Mouse (Mus musculus) neural tube, embryonic 11.5 days (tissue): ENCODE results near the gene Clec18a. TPM values are rescaled to one million over a fixed set of nuclear protein-coding genes. Genes with fewer than 3 reads are reported as not detected.
"Not testable (repeated sequence)": the region's sequence is repeated elsewhere in the genome, so short reads cannot be mapped to it uniquely, and the experiment has no call there.

ENCODE experiments used
- ATAC-seq: fragments of 200-750 bp; cut with Nextera tagmentation; 2 replicates; pipeline ENCODE4 v1.8.0; 2017; ENCODE audit warnings: moderate number of reproducible peaks, mild to moderate bottlenecking, moderate TSS enrichment, moderate library complexity; ENCODE audit not compliant: insufficient read depth, low FRiP score, low TSS enrichment
- DNase-seq: peaks from one replicate; pipeline ENCODE4 v3.0.0-alpha.2; 2015; ENCODE audit warnings: low spot score
- H3K27ac ChIP-seq: fragments of 300-500 bp; sonication (generic); 2 replicates; pipeline ENCODE4 v1.5.1; 2014; ENCODE audit warnings: low read depth, mild to moderate bottlenecking, low read length
- H3K27me3 ChIP-seq: fragments of 300-500 bp; sonication (generic); 2 replicates; pipeline ENCODE4 v1.6.1; 2014; ENCODE audit warnings: mild to moderate bottlenecking, low read length, mixed read lengths; ENCODE audit not compliant: control insufficient read depth, insufficient read depth
- H3K36me3 ChIP-seq: fragments of 300-500 bp; sonication (generic); 2 replicates; pipeline ENCODE4 v1.6.1; 2014; ENCODE audit warnings: mild to moderate bottlenecking, low read length, moderate library complexity, mixed read lengths; ENCODE audit not compliant: control insufficient read depth, insufficient read depth
- H3K4me1 ChIP-seq: fragments of 300-500 bp; sonication (generic); 2 replicates; pipeline ENCODE4 v1.6.1; 2014; ENCODE audit warnings: low read length, mixed read lengths; ENCODE audit not compliant: control insufficient read depth, insufficient read depth
- H3K4me2 ChIP-seq: fragments of 300-500 bp; sonication (generic); 2 replicates; pipeline ENCODE4 v1.6.1; 2014; ENCODE audit warnings: low read depth, mild to moderate bottlenecking, moderate library complexity
- H3K4me3 ChIP-seq: fragments of 300-500 bp; sonication (generic); 2 replicates; pipeline ENCODE4 v1.5.1; 2014; ENCODE audit warnings: low read depth, low read length
- H3K9ac ChIP-seq: fragments of 300-500 bp; sonication (generic); 2 replicates; pipeline ENCODE4 v1.6.1; 2014; ENCODE audit warnings: mild to moderate bottlenecking, low read length
- H3K9me3 ChIP-seq: fragments of 300-500 bp; sonication (generic); 2 replicates; pipeline ENCODE4 v1.6.1; 2016; ENCODE audit warnings: low read length; ENCODE audit not compliant: control insufficient read depth
- WGBS: fragments of 180-500 bp; shearing (Covaris S2); extraction: QIAGEN DNeasy Blood & Tissue Kit; methylation state at CpG from one replicate; pipeline ENCODE4 v1.1.7; 2014; 5-methylcytosine and 5-hydroxymethylcytosine counted together
- microRNA-seq: library from miRNA; unstranded; fragments of <30 nt; microRNA quantifications from one replicate; pipeline ENCODE4, GENCODE M21; 2016
- polyA plus RNA-seq: library from polyadenylated mRNA; unstranded; fragments of >200 nt; fragmentation: Nextera tagmentation; extraction: Ambion mirVana; gene quantifications from 2 replicates; pipeline ENCODE4 v1.2.1, GENCODE M21; 2014

Gene Clec18a
- polyA plus RNA-seq, 1 experiment from 2014 or later = 0.38 TPM

GRCm38 (mm10) chr8:111031572-111031971, 60.7 kb downstream of the Clec18a start, which contains the start of gene Ddx19b:
Gene Ddx19b (minus strand): TSS chr8:111031751.
- Histone ChIP-seq H3K4me2 (no peak within 1 kb of the TSS), H3K27me3 (no peaks in the 10 kb centered on the region), H3K27ac (no peak within 1 kb of the TSS), H3K4me3 (no peak within 1 kb of the TSS), H3K4me1 (peaks cover 11% of the 10 kb centered on the region), H3K36me3 (no peaks in the 10 kb centered on the region), H3K9me3 (no peaks in the 10 kb centered on the region), H3K9ac (no peak within 1 kb of the TSS)
- no peak for DNase-seq
- ATAC-seq = no peak
- WGBS = 95% methylated on average over 19 of the region's 19 CpGs

DNA sequence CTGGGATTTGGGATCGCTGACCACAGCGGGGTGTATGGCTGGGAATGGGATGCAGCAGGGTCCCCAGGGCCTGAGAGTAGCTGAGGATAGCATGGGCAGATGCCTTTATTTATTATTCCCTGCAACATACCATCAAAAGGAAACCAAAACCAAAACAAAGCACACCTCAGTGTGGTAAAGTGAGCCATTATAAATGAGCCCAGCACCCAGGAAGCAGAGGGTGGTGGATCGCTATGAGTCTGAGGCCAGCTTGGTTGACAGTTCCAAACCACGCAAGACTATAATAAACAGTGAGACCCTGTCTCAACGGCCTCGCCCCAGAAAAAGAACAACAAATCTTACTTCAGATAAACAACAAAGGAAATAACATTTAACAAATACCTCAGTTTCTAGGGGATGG, 62.2 kb downstream of the Clec18a start:
- Histone ChIP-seq H3K4me2 (no peak overlapping the region), H3K27me3 (no peaks in the 10 kb centered on the region), H3K4me3 (no peak overlapping the region), H3K9me3 (no peaks in the 10 kb centered on the region), H3K36me3 (no peaks in the 10 kb centered on the region), H3K27ac (no peak overlapping the region), H3K4me1 (peaks cover 7% of the 10 kb centered on the region), H3K9ac (no peak overlapping the region)
- ATAC-seq (no peak), DNase-seq (no peak)
- WGBS = 86% methylated on average over 6 of the region's 6 CpGs

GRCm38 (mm10) chr8:111029589-111029988, 62.6 kb downstream of the Clec18a start:
- Histone ChIP-seq H3K27ac (no peak overlapping the region), H3K4me3 (no peak overlapping the region), H3K9me3 (no peaks in the 10 kb centered on the region), H3K4me2 (no peak overlapping the region), H3K27me3 (no peaks in the 10 kb centered on the region), H3K36me3 (no peaks in the 10 kb centered on the region), H3K9ac (no peak overlapping the region), H3K4me1 (peaks cover 3% of the 10 kb centered on the region)
- DNase-seq (no peak), ATAC-seq (no peak)
- 50% methylated on average over 4 of the region's 4 CpGs for WGBS

GRCm38 (mm10) chr8:111027391-111027937, 64.8 kb downstream of the Clec18a start:
- peak; percentile 88 for ATAC-seq
- Histone ChIP-seq H3K27me3 (no peaks in the 10 kb centered on the region), H3K9me3 (no peaks in the 10 kb centered on the region), H3K36me3 (no peaks in the 10 kb centered on the region), H3K4me1 (no peaks in the 10 kb centered on the region; the same call in 1 of the 2 replicates), H3K4me3 (peak overlapping the region; percentile 63), H3K9ac (peak overlapping the region; percentile 87), H3K27ac (no peak overlapping the region), H3K4me2 (peak overlapping the region; percentile 84)
- DNase-seq = peak; percentile 81
- under 1% methylated on average over 31 of the region's 31 CpGs for WGBS

- not testable (repeated sequence) for H3K4me1 ChIP-seq, H3K27me3 ChIP-seq, ATAC-seq, H3K4me2 ChIP-seq, H3K9me3 ChIP-seq, H3K27ac ChIP-seq, DNase-seq, H3K4me3 ChIP-seq, H3K36me3 ChIP-seq, H3K9ac ChIP-seq
- WGBS = 92% methylated on average over 1 of the region's 2 CpGs
These were observed 65.6 kb downstream of the Clec18a start for GRCm38 (mm10) chr8:111026609-111027008.

GRCm38 (mm10) chr8:111010230-111010991, 81.8 kb downstream of the Clec18a start:
- not testable (repeated sequence) for H3K4me1 ChIP-seq, ATAC-seq, H3K9ac ChIP-seq, H3K4me3 ChIP-seq, H3K27ac ChIP-seq, H3K9me3 ChIP-seq, H3K36me3 ChIP-seq, H3K27me3 ChIP-seq, DNase-seq, H3K4me2 ChIP-seq
- 91% methylated on average over 8 of the region's 10 CpGs for WGBS

Small RNA genes lying within 50 kb of the gene (microRNA-seq; reads per million reads assigned to microRNA genes)
- gene Gm24103 (not detected), gene Mir3473d (not detected)

Other genes starting within 250 kb of the Clec18a start
- 71.0 and 73.5 TPM in 2 replicates for gene Cog4, start 245.8 kb downstream of the Clec18a start, polyA plus RNA-seq
- gene Sf3b3, start 245.6 kb downstream of the Clec18a start, polyA plus RNA-seq = 201 and 217 TPM in 2 replicates
- gene Fuk, start 189.9 kb downstream of the Clec18a start, polyA plus RNA-seq = 6.4 and 7.5 TPM in 2 replicates
- 18.2 and 19.1 TPM in 2 replicates for gene St3gal2, start 172.5 kb downstream of the Clec18a start, polyA plus RNA-seq
- 33.7 and 34.3 TPM in 2 replicates for gene Ddx19a, start 94.6 kb downstream of the Clec18a start, polyA plus RNA-seq
- gene Ddx19b, start 60.7 kb downstream of the Clec18a start, polyA plus RNA-seq = 7.3 and 7.4 TPM in 2 replicates
- 79.7 and 89.6 TPM in 2 replicates for gene Aars, start 59.3 kb downstream of the Clec18a start, polyA plus RNA-seq
- 11.4 and 16.4 TPM in 2 replicates for gene Exosc6, start 36.1 kb downstream of the Clec18a start, polyA plus RNA-seq
- gene Pdpr, start 2.2 kb upstream of the Clec18a start, polyA plus RNA-seq = 5.3 and 6.2 TPM in 2 replicates
- gene Glg1, start 166.8 kb upstream of the Clec18a start, polyA plus RNA-seq = 78.3 and 83.2 TPM in 2 replicates
- gene Rfwd3, start 207.8 kb upstream of the Clec18a start, polyA plus RNA-seq = 84.1 and 85.4 TPM in 2 replicates
- 0.28 and 0.37 TPM in 2 replicates for gene Mlkl, start 245.8 kb upstream of the Clec18a start, polyA plus RNA-seq